Mouse (Mus musculus) liver, embryonic 11.5 days (tissue): ENCODE measurements at regions not wholly inside any gene's neighbourhood (a gene's known extent, or its start where the extent isn't known, plus 50 kb on each side); places are given as distances from the start of the nearest gene placed in this dataset.

Experiments used
- ATAC-seq: fragments of 200-750 bp; cut with Nextera tagmentation; replicated peaks from 2 replicates; pipeline ENCODE4 v1.8.0; 2017; ENCODE audit warnings: moderate number of reproducible peaks, mild to moderate bottlenecking, moderate TSS enrichment, moderate library complexity; ENCODE audit not compliant: low FRiP score
- DNase-seq: peaks from one replicate; pipeline ENCODE4 v3.0.0-alpha.2; 2017; ENCODE audit warnings: low spot score
- H3K27ac ChIP-seq: fragments of 300-500 bp; sonication (generic); 2 replicates; pipeline ENCODE4 v1.5.1; 2014; ENCODE audit warnings: mild to moderate bottlenecking, low read depth, low read length, control low read depth
- H3K27me3 ChIP-seq: fragments of 300-500 bp; sonication (generic); replicated peaks from 2 replicates; pipeline ENCODE4 v1.6.1; 2014; ENCODE audit warnings: low read length, mixed read lengths; ENCODE audit not compliant: control insufficient read depth, insufficient read depth
- H3K36me3 ChIP-seq: fragments of 300-500 bp; sonication (generic); 2 replicates; pipeline ENCODE4 v1.6.1; 2014; ENCODE audit warnings: mild to moderate bottlenecking, low read length, moderate library complexity, mixed read lengths; ENCODE audit not compliant: control insufficient read depth, insufficient read depth
- H3K4me1 ChIP-seq: fragments of 300-500 bp; sonication (generic); replicated peaks from 2 replicates; pipeline ENCODE4 v1.6.1; 2014; ENCODE audit warnings: low read length, mixed read lengths; ENCODE audit not compliant: control insufficient read depth, insufficient read depth
- H3K4me2 ChIP-seq: fragments of 300-500 bp; sonication (generic); 2 replicates; pipeline ENCODE4 v1.6.1; 2014; ENCODE audit warnings: mild to moderate bottlenecking, control low read depth, moderate library complexity
- H3K4me3 ChIP-seq: fragments of 300-500 bp; sonication (generic); 2 replicates; pipeline ENCODE4 v1.5.1; 2014; ENCODE audit warnings: low read depth, low read length, control low read depth
- H3K9ac ChIP-seq: fragments of 300-500 bp; sonication (generic); 2 replicates; pipeline ENCODE4 v1.6.1; 2014; ENCODE audit warnings: low read depth, low read length, control low read depth
- H3K9me3 ChIP-seq: fragments of 300-500 bp; sonication (generic); 2 replicates; pipeline ENCODE4 v1.6.1; 2016; ENCODE audit warnings: low read length, inconsistent platforms, mixed read lengths; ENCODE audit not compliant: control insufficient read depth
- WGBS: fragments of 180-500 bp; shearing (Covaris S2); extraction: QIAGEN DNeasy Blood & Tissue Kit; methylation state at CpG from one replicate; pipeline ENCODE4 v1.1.7; 2014; 5-methylcytosine and 5-hydroxymethylcytosine counted together

GRCm38 (mm10) chrX:105228580-105228979 is 108.4 kb downstream of the Magee1 start:
- H3K27ac ChIP-seq = no peak overlapping the region
- 74% methylated on average over 4 of the region's 4 CpGs for WGBS
- no peak overlapping the region for H3K9ac ChIP-seq
- H3K4me2 ChIP-seq = no peak overlapping the region
- no peaks in the 10 kb centered on the region for H3K36me3 ChIP-seq
- H3K4me3 ChIP-seq = no peak overlapping the region
- no peaks in the 10 kb centered on the region for H3K9me3 ChIP-seq
- no peak for ATAC-seq
- no peak for DNase-seq
- H3K27me3 ChIP-seq = peaks cover 8% of the 10 kb centered on the region; the same call in 1 of the 2 replicates
- H3K4me1 ChIP-seq = no peaks in the 10 kb centered on the region

GRCm38 (mm10) chrX:105236982-105237738 is 117.0 kb downstream of the Magee1 start:
- DNase-seq (no peak), ATAC-seq (peak; percentile 63; the same call in 1 of the 2 replicates)
- Histone ChIP-seq H3K4me1 (no peaks in the 10 kb centered on the region), H3K27ac (no peak overlapping the region), H3K9me3 (no peaks in the 10 kb centered on the region), H3K4me3 (no peak overlapping the region), H3K4me2 (peak overlapping the region; percentile 16; the same call in 1 of the 2 replicates), H3K36me3 (no peaks in the 10 kb centered on the region), H3K27me3 (peaks cover 13% of the 10 kb centered on the region; the same call in 1 of the 2 replicates), H3K9ac (no peak overlapping the region)
- 28% methylated on average over 8 of the region's 8 CpGs for WGBS
